Mouse (Mus musculus) right cerebral cortex, adult 18-20 months (tissue): Measurements from ENCODE around the gene Agrp.
"Not testable (repeated sequence)": the region's sequence is repeated elsewhere in the genome, so short reads cannot be mapped to it uniquely, and the experiment has no call there.

Experiments used
- DNase-seq: peaks from one replicate; pipeline ENCODE4 v3.0.0; 2022; ENCODE audit warnings: mixed read lengths

Gene Agrp

DNA sequence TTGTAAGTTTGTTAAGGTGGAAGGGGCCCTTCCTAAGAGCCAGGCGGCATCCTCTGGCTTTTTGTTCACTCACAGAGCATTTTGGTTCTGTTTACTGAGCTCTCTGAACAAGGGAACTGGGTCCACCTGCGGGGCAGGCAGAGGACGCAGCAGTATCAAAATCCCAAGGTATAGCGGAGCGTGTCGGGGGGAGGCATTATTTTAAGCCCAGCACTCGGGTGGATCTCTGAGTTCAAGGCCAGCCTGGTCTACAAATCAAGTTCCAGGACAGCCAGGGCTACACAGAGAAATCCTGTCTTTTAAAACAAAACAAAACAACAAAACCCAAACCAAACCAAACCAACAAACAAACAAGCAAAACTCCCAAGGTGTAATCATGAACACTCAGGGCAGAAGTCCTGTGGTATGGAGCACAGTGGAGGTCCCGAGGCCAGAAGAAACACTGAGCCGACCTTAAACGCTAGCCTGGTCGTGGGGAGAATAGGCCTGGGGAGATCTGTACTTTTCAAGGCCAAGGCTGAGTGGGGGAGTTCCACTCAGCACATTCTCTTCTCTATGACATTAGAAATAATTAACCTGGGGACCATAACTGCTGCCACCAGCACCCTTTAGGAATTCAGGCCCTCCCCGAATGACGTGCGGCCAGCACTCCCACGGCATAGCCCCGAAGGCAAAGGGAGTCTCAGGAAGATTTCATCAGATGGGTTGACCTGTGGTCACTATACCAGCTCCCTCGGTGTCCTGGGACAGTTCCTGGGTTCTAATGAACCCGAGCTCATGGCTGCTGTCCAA is 42.5 kb downstream of the Agrp start:
- no peak for DNase-seq

- peak; percentile 71 for DNase-seq
Observed at GRCm38 (mm10) chr8:105593859-105594258, 43.3 kb downstream of the Agrp start.

GRCm38 (mm10) chr8:105592431-105592830 is 44.8 kb downstream of the Agrp start:
- DNase-seq = no peak

DNA sequence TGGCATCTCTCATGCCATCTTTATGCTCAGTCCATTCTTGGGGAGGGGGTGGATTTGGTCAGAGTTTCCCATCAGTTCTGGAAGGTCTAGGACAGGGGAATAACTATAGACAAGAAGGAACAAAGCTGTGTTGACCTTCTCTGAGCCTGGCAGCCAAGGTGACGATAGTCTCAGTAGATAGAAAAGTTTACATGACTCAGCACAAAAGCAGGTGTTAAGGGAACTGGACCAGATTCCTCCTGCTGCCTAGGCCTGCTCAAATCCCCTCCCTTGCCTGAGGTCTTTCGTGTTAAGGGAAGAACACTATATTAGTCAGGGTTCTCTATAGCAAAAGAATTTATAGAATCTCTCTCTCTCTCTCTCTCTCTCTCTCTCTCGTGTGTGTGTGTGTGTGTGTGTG is 57.5 kb downstream of the Agrp start:
- no peak for DNase-seq

GRCm38 (mm10) chr8:105575538-105575937 is 61.7 kb downstream of the Agrp start:
- no peak for DNase-seq

GRCm38 (mm10) chr8:105574741-105575140 is 62.5 kb downstream of the Agrp start:
- no peak for DNase-seq

- no peak for DNase-seq
Observed at GRCm38 (mm10) chr8:105573427-105573826, 63.8 kb downstream of the Agrp start.

DNA sequence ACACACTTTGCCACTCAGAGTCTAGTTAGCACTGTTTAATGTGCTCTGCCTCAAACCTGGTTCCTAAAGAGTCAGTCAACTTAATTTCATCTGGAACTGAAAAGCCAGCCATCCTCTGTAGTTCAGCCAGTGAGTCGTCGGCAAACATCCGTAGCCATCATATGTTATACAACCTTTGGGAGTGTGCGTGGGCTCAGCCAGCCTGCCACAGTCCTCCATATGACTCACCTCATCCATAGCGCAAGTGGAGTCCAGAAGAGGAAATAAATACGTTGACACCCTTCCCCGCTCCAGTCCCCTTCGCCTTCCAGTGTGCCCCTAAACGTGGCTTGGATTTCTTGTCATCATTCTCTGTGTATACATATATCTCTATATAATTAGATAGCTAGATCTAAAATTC is 65.4 kb downstream of the Agrp start:
- peak; percentile 69 for DNase-seq

- peak; percentile 18 for DNase-seq
Observed at GRCm38 (mm10) chr8:105566703-105567595, 70.2 kb downstream of the Agrp start.

GRCm38 (mm10) chr8:105565952-105566702 is 71.1 kb downstream of the Agrp start, which contains the start of gene Atp6v0d1:
Gene Atp6v0d1, minus strand, starts transcription at chr8:105566047.
- peak; percentile 100 for DNase-seq

DNA sequence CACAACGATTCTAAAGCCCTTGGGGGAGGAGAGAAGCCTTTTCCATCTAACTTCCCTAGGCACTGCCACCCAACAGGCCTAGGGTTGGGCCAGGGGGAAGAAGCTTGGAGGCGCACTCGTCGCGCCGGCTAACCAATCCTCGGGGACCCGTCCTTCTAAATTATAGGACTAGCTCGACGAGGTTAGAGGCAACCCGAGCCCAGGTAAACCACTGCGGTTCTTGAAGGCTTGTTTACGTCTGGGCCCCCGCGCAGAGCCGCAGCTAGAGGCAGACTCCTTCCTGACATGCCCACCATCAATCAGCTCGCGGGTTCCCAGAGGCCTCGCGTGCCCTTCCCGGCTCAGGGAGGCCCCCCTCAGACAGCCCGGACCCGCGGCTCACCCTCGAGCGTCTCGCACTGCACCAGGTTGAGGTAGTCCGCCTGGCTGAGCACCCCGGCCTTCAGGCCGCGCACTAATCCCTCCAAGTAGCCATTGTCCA is 71.8 kb downstream of the Agrp start:
- no peak for DNase-seq

- DNase-seq = not testable (repeated sequence)
Observed at GRCm38 (mm10) chr8:105564573-105565229, 72.5 kb downstream of the Agrp start.

GRCm38 (mm10) chr8:105563871-105564270 is 73.3 kb downstream of the Agrp start:
- no peak for DNase-seq

DNA sequence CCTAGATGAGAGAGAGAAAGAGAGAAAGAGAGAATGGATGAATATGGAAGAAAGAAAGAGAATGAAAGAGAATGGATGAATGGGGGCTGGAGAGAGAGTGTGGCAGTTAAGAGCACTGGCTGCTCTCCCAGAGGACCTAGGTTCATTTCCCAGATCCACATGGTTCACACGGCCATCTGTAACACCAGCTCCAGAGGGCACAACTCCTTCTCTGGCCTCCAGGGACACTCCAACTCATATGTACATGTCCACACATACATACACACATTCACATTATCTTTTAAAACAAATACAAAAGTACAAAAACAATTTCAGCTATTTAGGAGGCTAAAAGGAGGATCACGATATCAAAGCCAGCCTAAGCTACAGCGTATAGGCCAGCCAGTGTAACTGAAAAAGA is 74.3 kb downstream of the Agrp start:
- no peak for DNase-seq

DNA sequence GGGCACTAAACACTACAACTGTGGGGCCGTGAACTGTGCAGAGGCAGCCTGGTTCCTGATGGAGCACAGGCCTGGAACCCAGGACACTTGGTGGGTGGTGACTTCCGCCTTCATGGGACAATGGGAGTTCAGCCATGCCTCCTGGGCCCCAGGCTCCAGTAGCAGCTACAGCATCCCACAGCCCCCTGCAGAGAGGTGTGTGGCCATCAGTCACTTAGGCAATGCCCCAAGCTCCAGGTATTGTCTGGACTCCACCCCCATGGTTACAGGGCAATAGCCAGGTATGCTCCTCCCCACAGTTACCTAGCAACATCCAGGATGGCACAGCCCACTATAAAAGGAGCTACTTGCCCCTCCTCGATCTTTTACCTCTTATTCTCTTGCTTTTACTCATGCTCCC is 82.0 kb downstream of the Agrp start:
- DNase-seq = no peak

DNA sequence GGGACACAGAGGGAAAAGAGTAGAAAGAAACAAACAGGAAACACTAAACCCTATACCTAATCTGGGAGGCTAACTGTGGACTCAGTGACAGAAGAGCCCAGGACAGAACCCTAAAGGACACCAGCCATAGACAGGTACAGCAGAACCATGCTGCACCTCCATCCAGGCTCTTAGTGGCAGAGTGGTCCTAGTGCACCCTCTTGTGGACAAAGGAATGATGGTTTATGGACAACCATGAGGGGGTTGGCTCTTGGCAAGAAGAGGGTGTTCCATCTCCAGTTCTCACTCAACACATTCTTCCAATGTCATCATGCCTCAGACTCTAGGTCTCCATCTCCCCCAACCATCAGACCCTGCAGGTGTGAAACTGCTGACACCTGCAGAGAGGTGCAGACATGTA is 83.1 kb downstream of the Agrp start:
- DNase-seq = peak; percentile 59

GRCm38 (mm10) chr8:105552824-105553223 is 84.4 kb downstream of the Agrp start:
- DNase-seq = no peak

DNA sequence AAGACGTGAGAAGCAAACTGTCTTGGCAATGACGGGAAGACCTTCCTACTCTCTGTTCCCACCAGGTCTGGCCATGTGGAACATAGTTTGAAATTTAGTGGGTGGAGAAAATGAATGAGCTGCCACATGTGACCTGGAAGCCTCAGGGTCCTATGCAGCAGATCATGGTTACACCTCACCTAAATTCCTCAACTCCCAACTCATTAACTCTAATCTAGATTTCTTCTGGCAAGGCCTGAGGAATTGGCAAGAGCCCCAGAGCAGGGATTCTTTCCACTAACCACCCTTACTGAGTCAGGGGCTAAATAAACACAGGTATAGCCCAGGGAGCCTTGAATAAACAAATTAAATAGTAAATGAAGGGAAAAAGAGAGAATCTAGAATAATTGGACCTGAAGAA is 85.2 kb downstream of the Agrp start:
- DNase-seq = no peak

- DNase-seq = no peak
Observed at GRCm38 (mm10) chr8:105550083-105550482, 87.1 kb downstream of the Agrp start.

DNA sequence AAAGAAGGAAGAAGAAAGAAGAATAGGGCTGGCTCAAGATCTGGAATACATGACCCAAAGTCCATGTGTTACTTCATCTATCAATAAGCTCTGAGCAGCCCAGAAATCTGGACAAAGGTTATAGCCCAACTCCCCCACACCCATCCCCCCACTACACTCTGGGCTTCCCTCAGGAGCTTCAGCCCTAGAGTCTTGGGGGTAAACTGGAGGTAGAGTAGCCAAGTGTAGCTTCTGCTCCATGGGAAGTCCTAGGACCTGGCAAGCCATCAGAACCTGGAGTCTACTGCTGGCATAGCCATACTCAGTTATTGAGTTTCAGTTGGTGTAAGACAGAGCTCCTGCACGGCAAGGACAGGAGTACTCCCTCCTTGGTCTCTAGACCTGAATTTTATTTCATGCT is 87.7 kb downstream of the Agrp start:
- DNase-seq = no peak

GRCm38 (mm10) chr8:105546384-105547350 is 90.5 kb downstream of the Agrp start:
- DNase-seq = no peak
